Mouse (Mus musculus) liver, adult 2 months (tissue): ENCODE results near the gene Cysrt1.
A peak's percentile ranks its signal among the peaks of the same experiment; 100 is the strongest.

Experiments
- CTCF ChIP-seq: fragments of 200-500 bp; IDR thresholded peaks from 2 replicates; pipeline ENCODE4 v1.5.1; 2011; ENCODE audit warnings: low read depth, low read length, control low read depth
- POLR2A ChIP-seq: fragments of 200-500 bp; IDR thresholded peaks from 2 replicates; pipeline ENCODE4 v1.6.1; 2011; ENCODE audit warnings: low read length, control low read depth; ENCODE audit not compliant: insufficient read depth; ENCODE audit errors: extremely low read depth

DNA sequence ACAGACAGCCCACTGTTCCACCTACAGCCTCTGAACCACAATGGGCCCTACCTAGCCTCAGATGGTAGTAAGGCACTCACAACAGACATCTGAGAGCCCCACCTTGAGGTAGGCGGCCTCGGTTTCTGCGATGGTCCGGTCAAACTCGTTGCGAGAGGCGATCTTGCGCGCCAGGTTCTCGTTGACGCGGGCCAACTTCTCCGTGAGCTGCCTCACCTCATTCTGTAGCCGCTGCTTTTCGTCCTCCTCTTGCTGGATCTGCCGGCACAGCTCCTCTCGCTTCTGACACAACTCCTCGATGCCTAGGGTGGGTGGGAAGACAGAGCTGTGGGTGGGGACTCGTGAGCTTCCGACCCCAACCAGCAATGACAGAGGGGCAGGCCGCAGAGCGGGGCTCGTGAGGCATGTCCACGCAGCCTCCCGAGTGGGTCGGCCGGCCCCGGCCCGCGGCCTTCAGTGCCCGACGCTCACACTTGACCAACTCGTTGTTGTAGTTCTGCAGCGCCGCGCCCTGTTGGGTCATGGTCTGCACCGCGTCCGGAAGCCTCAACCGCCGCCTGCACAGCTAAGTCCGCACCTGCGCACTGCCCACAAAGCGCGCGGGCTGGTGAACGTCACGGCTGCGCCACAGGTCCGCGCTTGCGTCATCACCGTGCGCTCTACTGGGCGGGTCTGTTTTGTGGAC is 29.7 kb upstream of the Cysrt1 start, which contains the start of the genes Ssna1 and Anapc2:
- TF ChIP-seq CTCF, result peak; percentile 53
- TF ChIP-seq POLR2A, result peak; percentile 78
